9 mouse cellular contexts compared by ENCODE assay signal in genomic region chr9:110244567-110244888, GRCm38 (mm10). TPM values are rescaled to one million over a fixed set of nuclear protein-coding genes. Genes with fewer than 3 reads are reported as not detected.
DNase-seq lines count a peak whose midpoint lies in the region; ATAC-seq and TF ChIP-seq lines count a peak whose summit lies in the region.
"Had no signal": no experiment of that assay in that cellular context is flagged by ENCODE, and none has a peak within 500 bp of the region (broad histone marks: within the 10 kb centered on the region; RNA-seq: fewer than 3 reads in every experiment).

No protein-coding gene starts in this region.

- no peak for DNase-seq in kidney, postnatal 10 days
- DNase-seq in hindbrain, postnatal 0 days (ENCODE audit: low spot score) = peak; percentile 14
- no peak for DNase-seq in thymus, adult 18-20 months
- no peak for DNase-seq in layer of hippocampus, adult 11-12 months (ENCODE audit: low spot score)
- no peak for DNase-seq in gastrocnemius, adult 18-20 months (ENCODE audit: low spot score)

- TF ChIP-seq CTCF in hindbrain, postnatal 0 days (IDR thresholded peaks at IDR 0.05; ENCODE audit: low read depth) = peak; percentile 19; the same call in 1 of the 2 replicates

- peaks cover 38% of the 10 kb centered on the region for H3K27me3 ChIP-seq in kidney, embryonic 15.5 days
- H3K27me3 ChIP-seq in embryonic facial prominence, embryonic 12.5 days = peaks cover 50% of the 10 kb centered on the region
- no peaks in the 10 kb centered on the region for H3K27me3 ChIP-seq in hindbrain, postnatal 0 days (ENCODE audit: insufficient read depth, low read length)
- H3K27me3 ChIP-seq in midbrain, embryonic 16.5 days (ENCODE audit: control insufficient read depth, insufficient read depth, low read depth, low read length) = no peaks in the 10 kb centered on the region
- H3K27me3 ChIP-seq: Patski had no signal

- peaks cover 20% of the 10 kb centered on the region for H3K4me1 ChIP-seq in kidney, embryonic 15.5 days
- H3K4me1 ChIP-seq in embryonic facial prominence, embryonic 12.5 days = peaks cover 10% of the 10 kb centered on the region
- peaks cover 15% of the 10 kb centered on the region for H3K4me1 ChIP-seq in hindbrain, postnatal 0 days (ENCODE audit: insufficient read depth, low read length)
- H3K4me1 ChIP-seq in midbrain, embryonic 16.5 days (ENCODE audit: control insufficient read depth, insufficient read depth, low read length) = peaks cover 35% of the 10 kb centered on the region

- H3K27ac ChIP-seq in kidney, embryonic 15.5 days = no peak overlapping the region
- H3K27ac ChIP-seq in embryonic facial prominence, embryonic 12.5 days = no peak overlapping the region
- H3K27ac ChIP-seq in hindbrain, postnatal 0 days = peak overlapping the region; percentile 96
- peak overlapping the region; percentile 95 for H3K27ac ChIP-seq in midbrain, embryonic 16.5 days (ENCODE audit: low read length)

- H3K9me3 ChIP-seq in kidney, embryonic 15.5 days (replicated peaks) = no peaks in the 10 kb centered on the region
- H3K9me3 ChIP-seq in embryonic facial prominence, embryonic 12.5 days = no peaks in the 10 kb centered on the region
- no peaks in the 10 kb centered on the region for H3K9me3 ChIP-seq in hindbrain, postnatal 0 days (ENCODE audit: low read length)
- H3K9me3 ChIP-seq in midbrain, embryonic 16.5 days (replicated peaks; ENCODE audit: control insufficient read depth, low read length, poor library complexity, severe bottlenecking) = no peaks in the 10 kb centered on the region

- WGBS in kidney, embryonic 15.5 days = 22% methylated on average over 7 of the region's 7 CpGs
- WGBS in embryonic facial prominence, embryonic 12.5 days = 23% methylated on average over 7 of the region's 7 CpGs
- WGBS in hindbrain, postnatal 0 days = 29% methylated on average over 7 of the region's 7 CpGs
- 19% methylated on average over 7 of the region's 7 CpGs for WGBS in midbrain, embryonic 16.5 days

- H3K4me3 ChIP-seq in kidney, embryonic 15.5 days (replicated peaks) = peak overlapping the region; percentile 73
- H3K4me3 ChIP-seq in embryonic facial prominence, embryonic 12.5 days = peak overlapping the region; percentile 66
- H3K4me3 ChIP-seq in hindbrain, postnatal 0 days (ENCODE audit: low read length) = peak overlapping the region; percentile 72
- peak overlapping the region; percentile 91 for H3K4me3 ChIP-seq in midbrain, embryonic 16.5 days (ENCODE audit: low read depth, low read length)

- H3K4me2 ChIP-seq in kidney, embryonic 15.5 days = peak overlapping the region; percentile 100
- peak overlapping the region; percentile 100 for H3K4me2 ChIP-seq in embryonic facial prominence, embryonic 12.5 days (replicated peaks)
- H3K4me2 ChIP-seq in hindbrain, postnatal 0 days (ENCODE audit: low read depth, low read length) = peak overlapping the region; percentile 96
- peak overlapping the region; percentile 92 for H3K4me2 ChIP-seq in midbrain, embryonic 16.5 days (ENCODE audit: low read length)

- ATAC-seq in kidney, embryonic 15.5 days (replicated peaks; ENCODE audit: low FRiP score) = no peak; the same call in 1 of the 2 replicates
- ATAC-seq in embryonic facial prominence, embryonic 12.5 days (ENCODE audit: insufficient number of reproducible peaks, insufficient read depth, low FRiP score, low TSS enrichment) = no peak
- ATAC-seq in hindbrain, postnatal 0 days = no peak; the same call in 1 of the 2 replicates
- ATAC-seq in midbrain, embryonic 16.5 days = no peak

- H3K9ac ChIP-seq in kidney, embryonic 15.5 days = peak overlapping the region; percentile 42; the same call in 1 of the 2 replicates
- no peak overlapping the region; the same call in 1 of the 2 replicates for H3K9ac ChIP-seq in embryonic facial prominence, embryonic 12.5 days
- H3K9ac ChIP-seq in hindbrain, postnatal 0 days (replicated peaks; ENCODE audit: low read length) = peak overlapping the region; percentile 87
- peak overlapping the region; percentile 95 for H3K9ac ChIP-seq in midbrain, embryonic 16.5 days (ENCODE audit: low read depth, low read length)

- peaks cover 20% of the 10 kb centered on the region for H3K36me3 ChIP-seq in kidney, embryonic 15.5 days
- peaks cover 16% of the 10 kb centered on the region for H3K36me3 ChIP-seq in embryonic facial prominence, embryonic 12.5 days
- H3K36me3 ChIP-seq in hindbrain, postnatal 0 days (ENCODE audit: insufficient read depth, low read length) = 0 out of 2 replicates have a peak, but pooled peaks cover 4% of the 10 kb centered on the region
- H3K36me3 ChIP-seq in midbrain, embryonic 16.5 days (ENCODE audit: control insufficient read depth, insufficient read depth, low read length) = peaks cover 9% of the 10 kb centered on the region

RNA-seq across cellular contexts. Expression of gene Cspg5, which starts 0.9 kb away (rescaled TPM):
- 2.1 and 2.9 TPM in 2 replicates for polyA plus RNA-seq in kidney, embryonic 15.5 days (2015; fragmentation: Nextera tagmentation; extraction: Ambion mirVana)
- 5.3 and 5.4 TPM in 2 replicates for polyA plus RNA-seq in embryonic facial prominence, embryonic 12.5 days (2016; fragmentation: Nextera tagmentation; extraction: Ambion mirVana)
- 412 and 470 TPM in 2 replicates for total RNA-seq in hindbrain, postnatal 0 days (2014; rRNA removed)
- 261 and 266 TPM in 2 replicates for polyA plus RNA-seq in hindbrain, postnatal 0 days (2015; fragmentation: Nextera tagmentation; extraction: Ambion mirVana)
- 180 and 230 TPM in 2 replicates for polyA plus RNA-seq in midbrain, embryonic 16.5 days (2015; fragmentation: Nextera tagmentation; extraction: Ambion mirVana)
- total RNA-seq in gastrocnemius, adult 18-20 months (2021) = under 1 TPM; 0.23 to 0.24 TPM

Comparison
In these comparisons a context has a peak if more than half of its experiments do, and no peak if none do; other contexts are left out.
1. H3K27ac ChIP-seq: peak in hindbrain, postnatal 0 days (single experiment) and midbrain, embryonic 16.5 days (single experiment); none in kidney, embryonic 15.5 days (single experiment) and embryonic facial prominence, embryonic 12.5 days (single experiment).
2. RNA of gene Cspg5, which starts 0.9 kb away (polyA plus RNA-seq): 261 to 266 TPM in hindbrain, postnatal 0 days and 180 to 230 TPM in midbrain, embryonic 16.5 days; 5.3 to 5.4 TPM in embryonic facial prominence, embryonic 12.5 days and 2.1 to 2.9 TPM in kidney, embryonic 15.5 days; every median in the first group is over 10 times any median in the second.
3. Peak in every context shown above with its lines, with median percentiles within 50 percentile points of each other: H3K4me2 ChIP-seq and H3K4me3 ChIP-seq.